Mouse (Mus musculus) left cerebral cortex, adult 8-10 months (tissue): Measurements from ENCODE around the gene Tsks. TPM values are rescaled to one million over a fixed set of nuclear protein-coding genes. Genes with fewer than 3 reads are reported as not detected.

Experiments used
- DNase-seq, 2 experiments: peaks; one replicate each; pipeline ENCODE4 v3.0.0; 2022; ENCODE audit warnings: low spot score in 2 of 2
- total RNA-seq, 4 experiments: library from RNA; stranded (reverse); gene quantifications; 2 replicates each; pipeline ENCODE4 v1.2.4; 2022

Gene Tsks
- total RNA-seq, 4 experiments from 2014 or later, result 2.0 to 2.5 (median 2.2) TPM

GRCm38 (mm10) chr7:45007141-45007540, 64.1 kb downstream of the Tsks start:
- no peak for DNase-seq

Other genes with a start within 250 kb of the Tsks start
- not detected for gene Izumo2, start 234.5 kb upstream of the Tsks start, total RNA-seq
- gene Vrk3, start 194.8 kb upstream of the Tsks start, total RNA-seq, result 10 to 100 TPM; 26.8 to 33.5 (median 30.9) TPM
- under 1 TPM; 0.23 to 0.55 (median 0.42) TPM for gene Zfp473, start 192.2 kb upstream of the Tsks start, total RNA-seq
- gene Nup62, start 127.1 kb upstream of the Tsks start, total RNA-seq, result 10 to 100 TPM; 28.7 to 31.4 (median 30.2) TPM
- gene Il4i1, start 126.8 kb upstream of the Tsks start, total RNA-seq, result 1 to 10 TPM; 2.1 to 8.4 (median 5.8) TPM
- gene Atf5, start 126.5 kb upstream of the Tsks start, total RNA-seq, result 10 to 100 TPM; 23.8 to 26.8 (median 24.2) TPM
- gene Akt1s1, start 94.2 kb upstream of the Tsks start, total RNA-seq, result 10 to 100 TPM; 53.8 to 68.8 (median 64.7) TPM
- gene Tbc1d17, start 94.1 kb upstream of the Tsks start, total RNA-seq, result 10 to 100 TPM; 76.4 to 88.3 (median 82.2) TPM
- 10 to 100 TPM; 23.9 to 27.0 (median 24.4) TPM for gene Pnkp, start 86.1 kb upstream of the Tsks start, total RNA-seq
- 100 to 1,000 TPM; 277 to 305 (median 293) TPM for gene Ptov1, start 73.4 kb upstream of the Tsks start, total RNA-seq
- gene Med25, start 50.5 kb upstream of the Tsks start, total RNA-seq, result 10 to 100 TPM; 80.5 to 97.9 (median 88.4) TPM
- gene Fuz, start 47.1 kb upstream of the Tsks start, total RNA-seq, result 10 to 100 TPM; 21.8 to 28.6 (median 24.0) TPM
- gene Ap2a1, start 13.7 kb upstream of the Tsks start, total RNA-seq, result 100 to 1,000 TPM; 312 to 359 (median 323) TPM
- gene Cpt1c, start 31.6 kb downstream of the Tsks start, total RNA-seq, result 100 to 1,000 TPM in 1 of 4 experiments, 10 to 100 TPM in 3; 95.5 to 101 (median 98.3) TPM
- gene Prmt1, start 43.4 kb downstream of the Tsks start, total RNA-seq, result 100 to 1,000 TPM; 153 to 178 (median 175) TPM
- 10 to 100 TPM; 23.6 to 42.1 (median 32.8) TPM for gene Irf3, start 54.4 kb downstream of the Tsks start, total RNA-seq
- gene Bcl2l12, start 55.5 kb downstream of the Tsks start, total RNA-seq, result 1 to 10 TPM; 2.3 to 5.1 (median 2.8) TPM
- gene Scaf1, start 73.2 kb downstream of the Tsks start, total RNA-seq, result 100 to 1,000 TPM; 164 to 171 (median 170) TPM
- 10 to 100 TPM; 13.7 to 18.8 (median 14.7) TPM for gene Rras, start 74.8 kb downstream of the Tsks start, total RNA-seq
- gene Prr12, start 109.7 kb downstream of the Tsks start, total RNA-seq, result 10 to 100 TPM; 68.5 to 73.4 (median 71.5) TPM
- gene Nosip, start 119.2 kb downstream of the Tsks start, total RNA-seq, result 10 to 100 TPM; 50.2 to 61.0 (median 57.9) TPM
- 10 to 100 TPM in 1 of 4 experiments, 1 to 10 TPM in 3; 6.7 to 11.5 (median 8.2) TPM for gene Prrg2, start 119.5 kb downstream of the Tsks start, total RNA-seq
- 1 to 10 TPM; 5.7 to 8.3 (median 5.9) TPM for gene Rcn3, start 149.0 kb downstream of the Tsks start, total RNA-seq
- 10 to 100 TPM; 18.6 to 21.9 (median 19.9) TPM for gene Fcgrt, start 160.6 kb downstream of the Tsks start, total RNA-seq
- gene Rps11, start 181.2 kb downstream of the Tsks start, total RNA-seq, result 100 to 1,000 TPM; 467 to 554 (median 521) TPM
- 100 to 1,000 TPM; 804 to 903 (median 864) TPM for gene Rpl13a, start 185.6 kb downstream of the Tsks start, total RNA-seq
- gene Gm45713, start 193.0 kb downstream of the Tsks start, total RNA-seq, result not detected
- 1 to 10 TPM; 6.5 to 8.2 (median 7.5) TPM for gene Flt3l, start 193.2 kb downstream of the Tsks start, total RNA-seq
- gene Pih1d1, start 211.1 kb downstream of the Tsks start, total RNA-seq, result 10 to 100 TPM; 41.4 to 49.3 (median 45.2) TPM
- 10 to 100 TPM; 17.9 to 20.9 (median 19.8) TPM for gene Aldh16a1, start 211.4 kb downstream of the Tsks start, total RNA-seq
- 1,000 to 10,000 TPM; 1,001 to 1,087 (median 1,026) TPM for gene Slc17a7, start 220.7 kb downstream of the Tsks start, total RNA-seq
- under 1 TPM in 1 of 4 experiments, not detected in 3; 0.34 TPM for gene Gfy, start 236.4 kb downstream of the Tsks start, total RNA-seq
- gene Pth2, start 237.8 kb downstream of the Tsks start, total RNA-seq, result under 1 TPM in 1 of 4 experiments, not detected in 3; 0.80 TPM